Mouse (Mus musculus) embryonic facial prominence, embryonic 14.5 days (tissue): ENCODE results near the gene Clec12b. TPM values are rescaled to one million over a fixed set of nuclear protein-coding genes. Genes with fewer than 3 reads are reported as not detected.

Source experiments
- ATAC-seq: fragments of 200-750 bp; cut with Nextera tagmentation; 2 replicates; pipeline ENCODE4 v1.8.0; 2017; ENCODE audit warnings: low read depth, moderate number of reproducible peaks, moderate TSS enrichment
- DNase-seq: peaks from one replicate; pipeline ENCODE4 v3.0.0-alpha.2; 2015; ENCODE audit warnings: low spot score
- H3K27ac ChIP-seq: fragments of 300-500 bp; sonication (generic); replicated peaks from 2 replicates; pipeline ENCODE4 v1.5.1; 2014; ENCODE audit warnings: low read depth, mild to moderate bottlenecking, low read length, moderate library complexity
- H3K27me3 ChIP-seq: fragments of 300-500 bp; sonication (generic); replicated peaks from 2 replicates; pipeline ENCODE4 v1.6.1; 2014; ENCODE audit warnings: low read length; ENCODE audit not compliant: control insufficient read depth, insufficient read depth
- H3K36me3 ChIP-seq: fragments of 300-500 bp; sonication (generic); 2 replicates; pipeline ENCODE4 v1.6.1; 2014; ENCODE audit warnings: low read length, mixed read lengths; ENCODE audit not compliant: control insufficient read depth, insufficient read depth
- H3K4me1 ChIP-seq: fragments of 300-500 bp; sonication (generic); 2 replicates; pipeline ENCODE4 v1.6.1; 2014; ENCODE audit warnings: antibody characterized with exemption, low read length; ENCODE audit not compliant: control insufficient read depth, insufficient read depth
- H3K4me2 ChIP-seq: fragments of 300-500 bp; sonication (generic); 2 replicates; pipeline ENCODE4 v1.6.1; 2014; ENCODE audit warnings: low read depth, mild to moderate bottlenecking, low read length, moderate library complexity, mixed read lengths
- H3K4me3 ChIP-seq: fragments of 300-500 bp; sonication (generic); 2 replicates; pipeline ENCODE4 v1.5.1; 2014; ENCODE audit warnings: low read depth, mild to moderate bottlenecking, low read length
- H3K9ac ChIP-seq: fragments of 300-500 bp; sonication (generic); 2 replicates; pipeline ENCODE4 v1.6.1; 2014; ENCODE audit warnings: low read depth, mild to moderate bottlenecking, low read length, moderate library complexity, mixed read lengths
- H3K9me3 ChIP-seq: fragments of 300-500 bp; sonication (generic); 2 replicates; pipeline ENCODE4 v1.6.1; 2016; ENCODE audit warnings: low read length; ENCODE audit not compliant: control insufficient read depth
- WGBS: fragments of 180-500 bp; shearing (Covaris S2); extraction: QIAGEN DNeasy Blood & Tissue Kit; methylation state at CpG from one replicate; pipeline ENCODE4 v1.1.7; 2014; 5-methylcytosine and 5-hydroxymethylcytosine counted together
- polyA plus RNA-seq: library from polyadenylated mRNA; unstranded; fragments of >200 nt; fragmentation: Nextera tagmentation; extraction: Ambion mirVana; gene quantifications from 2 replicates; pipeline ENCODE4 v1.2.1, GENCODE M21; 2014

The Clec12b gene
- polyA plus RNA-seq, 1 experiment from 2014 or later: 0.21 TPM

DNA sequence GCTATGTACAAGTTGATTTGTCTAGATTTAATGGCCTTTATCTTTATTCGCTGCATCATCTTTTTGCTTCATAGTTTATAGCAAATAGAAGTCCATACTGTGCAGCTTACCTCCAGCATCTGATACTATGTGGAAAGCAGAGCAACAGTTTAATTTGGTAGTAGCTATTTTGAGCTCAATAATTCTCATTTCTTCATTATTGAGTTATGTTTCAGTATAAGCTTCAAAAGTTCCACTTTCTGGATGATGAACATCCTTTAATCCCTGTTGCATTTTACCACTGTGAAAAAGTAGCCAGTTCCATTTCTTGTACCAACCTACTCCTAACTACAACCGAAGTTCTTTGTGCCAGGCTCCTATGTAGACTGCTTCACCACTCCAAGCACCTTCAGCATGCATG, 22.9 kb upstream of the Clec12b start, which contains the start of gene Clec9a:
Gene Clec9a (plus strand): TSS at position 301 of the 400 bp plus-strand sequence.
- no peak within 1 kb of the TSS for H3K4me3 ChIP-seq
- ATAC-seq (no peak), DNase-seq (no peak)
- no peak within 1 kb of the TSS; the same call in 1 of the 2 replicates for H3K27ac ChIP-seq
- no peaks in the 10 kb centered on the region for H3K36me3 ChIP-seq
- no peaks in the 10 kb centered on the region for H3K4me1 ChIP-seq
- H3K9me3 ChIP-seq: no peaks in the 10 kb centered on the region
- H3K27me3 ChIP-seq: no peaks in the 10 kb centered on the region
- no peak within 1 kb of the TSS for H3K4me2 ChIP-seq
- H3K9ac ChIP-seq: no peak within 1 kb of the TSS
- 82% methylated on average over 2 of the region's 2 CpGs for WGBS

DNA sequence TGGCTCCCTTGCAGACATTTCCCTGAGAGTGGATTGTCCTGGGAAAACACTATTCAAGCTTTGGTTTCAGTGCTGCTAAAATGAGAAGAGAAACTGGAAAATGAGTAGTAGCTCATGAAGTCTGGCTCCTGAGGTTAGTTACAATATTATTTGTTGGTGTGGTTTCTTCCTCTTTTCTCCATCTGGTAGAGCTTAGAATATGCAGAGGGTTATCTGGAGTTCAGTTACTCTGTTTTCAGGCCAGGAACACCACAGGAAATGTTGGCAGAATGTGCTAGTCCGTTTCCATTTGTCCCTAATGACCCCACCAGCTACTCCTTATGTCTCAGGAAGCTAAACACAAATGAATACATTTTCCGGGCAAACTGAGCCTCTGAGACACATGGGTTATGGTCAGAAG, 21.6 kb upstream of the Clec12b start:
- Histone ChIP-seq H3K9me3 (no peaks in the 10 kb centered on the region), H3K4me1 (no peaks in the 10 kb centered on the region), H3K9ac (no peak overlapping the region), H3K36me3 (no peaks in the 10 kb centered on the region), H3K27ac (no peak overlapping the region; the same call in 1 of the 2 replicates), H3K4me3 (no peak overlapping the region), H3K4me2 (no peak overlapping the region), H3K27me3 (no peaks in the 10 kb centered on the region)
- DNase-seq: peak; percentile 17
- 33% methylated on average over 2 of the region's 2 CpGs for whole genome bisulfite sequencing
- ATAC-seq: no peak

DNA sequence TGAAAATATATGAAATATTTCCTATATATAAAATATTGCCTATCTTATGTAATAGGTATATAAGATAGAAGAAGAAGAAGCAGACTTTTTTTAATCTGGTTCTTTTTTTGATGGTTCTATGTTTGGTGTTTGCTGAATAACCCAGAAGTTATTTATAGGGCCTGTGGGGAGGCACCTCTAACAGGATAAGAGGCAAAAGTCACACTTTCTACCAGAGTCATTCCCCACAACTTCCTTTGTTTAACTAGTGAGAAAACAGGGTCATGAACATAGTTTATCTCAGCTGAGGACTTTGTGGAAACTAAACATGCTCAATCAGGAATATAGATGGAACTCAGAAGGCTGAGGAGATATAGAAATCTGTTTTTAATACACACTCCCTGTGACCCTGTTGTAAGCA, 20.3 kb upstream of the Clec12b start:
- no peak for ATAC-seq
- Histone ChIP-seq H3K4me3 (no peak overlapping the region), H3K4me1 (no peaks in the 10 kb centered on the region), H3K9ac (no peak overlapping the region), H3K27ac (no peak overlapping the region), H3K27me3 (no peaks in the 10 kb centered on the region), H3K36me3 (no peaks in the 10 kb centered on the region), H3K9me3 (no peaks in the 10 kb centered on the region), H3K4me2 (no peak overlapping the region)
- no peak for DNase-seq

DNA sequence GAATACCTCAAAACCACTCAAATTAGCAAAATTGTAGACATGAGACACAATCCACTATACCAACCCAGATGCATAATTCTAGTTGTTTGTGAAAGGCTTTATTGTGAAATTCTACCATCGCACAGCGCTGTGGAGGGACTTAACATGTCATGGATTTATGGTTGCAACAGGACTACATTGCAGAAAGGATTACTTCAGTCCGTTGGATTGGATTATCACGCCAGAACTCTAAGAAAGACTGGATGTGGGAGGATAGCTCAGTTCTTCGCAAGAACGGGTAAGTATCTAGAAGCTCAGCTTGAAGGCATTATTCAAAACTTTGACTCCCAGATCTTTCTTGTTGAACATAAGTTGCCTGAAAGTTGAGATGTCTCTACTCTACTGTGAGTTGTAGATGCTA, 17.7 kb upstream of the Clec12b start:
- Histone ChIP-seq H3K4me2 (no peak overlapping the region), H3K27ac (no peak overlapping the region), H3K27me3 (no peaks in the 10 kb centered on the region), H3K36me3 (no peaks in the 10 kb centered on the region), H3K9ac (no peak overlapping the region), H3K4me1 (no peaks in the 10 kb centered on the region), H3K4me3 (no peak overlapping the region), H3K9me3 (no peaks in the 10 kb centered on the region)
- WGBS: 86% methylated on average over 6 of the region's 6 CpGs
- peak; percentile 12 for DNase-seq
- ATAC-seq: no peak

DNA sequence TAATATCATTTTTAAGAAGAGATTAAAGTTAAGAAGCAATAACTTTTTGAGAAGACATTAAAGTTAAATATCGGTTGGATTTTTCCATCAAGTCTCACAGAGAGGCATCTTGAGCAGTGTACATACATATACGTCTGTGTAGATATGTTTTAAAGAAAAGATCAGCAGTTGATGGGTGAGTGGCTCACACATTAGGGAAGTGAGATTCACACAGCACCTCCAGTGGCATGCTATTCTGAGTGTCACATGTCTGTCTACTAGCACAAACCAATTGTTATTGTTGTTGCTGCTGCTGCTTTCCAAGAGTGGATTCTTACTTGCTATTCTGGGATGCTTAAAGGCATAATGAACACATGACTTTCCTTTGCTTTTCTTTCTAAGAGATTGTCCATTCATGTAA, 16.7 kb upstream of the Clec12b start:
- Histone ChIP-seq H3K9ac (no peak overlapping the region), H3K4me3 (no peak overlapping the region), H3K9me3 (no peaks in the 10 kb centered on the region), H3K27me3 (no peaks in the 10 kb centered on the region), H3K4me2 (no peak overlapping the region), H3K4me1 (no peaks in the 10 kb centered on the region), H3K36me3 (no peaks in the 10 kb centered on the region), H3K27ac (no peak overlapping the region)
- no peak for ATAC-seq
- WGBS: 75% methylated on average over 2 of the region's 2 CpGs
- DNase-seq: no peak

DNA sequence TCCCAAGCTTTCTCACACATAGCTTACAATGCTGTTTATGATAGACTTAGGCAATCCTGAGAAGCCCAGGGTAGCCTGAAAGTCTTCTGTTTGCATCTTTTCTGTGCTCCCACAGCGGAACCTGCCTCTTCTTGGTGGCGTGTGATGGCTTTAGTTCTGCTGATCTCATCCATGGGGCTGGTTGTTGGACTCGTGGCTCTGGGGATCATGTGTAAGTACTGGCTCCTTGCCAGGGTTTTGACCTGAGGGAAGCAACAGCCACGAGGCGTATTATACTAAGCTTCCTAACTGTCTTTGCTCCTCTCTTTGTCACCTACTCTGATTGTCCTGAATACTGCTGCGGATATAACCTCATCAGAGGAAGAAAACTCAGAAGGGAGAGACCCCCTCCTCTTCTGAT, 14.3 kb upstream of the Clec12b start:
- 57% methylated on average over 6 of the region's 6 CpGs for WGBS
- no peak for ATAC-seq
- Histone ChIP-seq H3K4me3 (no peak overlapping the region), H3K9ac (no peak overlapping the region), H3K4me2 (no peak overlapping the region), H3K36me3 (no peaks in the 10 kb centered on the region), H3K27ac (no peak overlapping the region), H3K9me3 (no peaks in the 10 kb centered on the region), H3K27me3 (no peaks in the 10 kb centered on the region), H3K4me1 (no peaks in the 10 kb centered on the region)
- DNase-seq: peak; percentile 46

- Histone ChIP-seq H3K4me1 (no peaks in the 10 kb centered on the region), H3K9ac (no peak within 1 kb of the TSS), H3K4me2 (no peak within 1 kb of the TSS), H3K4me3 (no peak within 1 kb of the TSS), H3K36me3 (no peaks in the 10 kb centered on the region), H3K27me3 (no peaks in the 10 kb centered on the region), H3K27ac (no peak within 1 kb of the TSS), H3K9me3 (no peaks in the 10 kb centered on the region)
- no peak for DNase-seq
- no peak for ATAC-seq
- 79% methylated on average over 8 of the region's 8 CpGs for WGBS
These were observed 11.3 kb upstream of the Clec12b start, which contains the start of gene Clec1b for GRCm38 (mm10) chr6:129396997-129397396. Clec1b (plus strand) TSS chr6:129397297.

- WGBS: 64% methylated on average over 6 of the region's 6 CpGs
These were observed 8.1 kb upstream of the Clec12b start for GRCm38 (mm10) chr6:129393732-129394131.

GRCm38 (mm10) chr6:129393087-129393720, 7.5 kb upstream of the Clec12b start:
- Histone ChIP-seq H3K27ac (no peak overlapping the region), H3K4me1 (no peaks in the 10 kb centered on the region), H3K36me3 (no peaks in the 10 kb centered on the region), H3K27me3 (no peaks in the 10 kb centered on the region), H3K4me2 (no peak overlapping the region), H3K9ac (no peak overlapping the region), H3K9me3 (no peaks in the 10 kb centered on the region), H3K4me3 (no peak overlapping the region)
- DNase-seq (peak; percentile 9), ATAC-seq (no peak)
- 23% methylated on average over 2 of the region's 2 CpGs for WGBS

More at GRCm38 (mm10) chr6:129393732-129394131, 8.1 kb upstream of the Clec12b start:
- Histone ChIP-seq H3K27me3 (no peaks in the 10 kb centered on the region), H3K4me3 (no peak overlapping the region), H3K4me2 (no peak overlapping the region), H3K27ac (no peak overlapping the region), H3K36me3 (no peaks in the 10 kb centered on the region), H3K9me3 (no peaks in the 10 kb centered on the region), H3K9ac (no peak overlapping the region), H3K4me1 (no peaks in the 10 kb centered on the region)
- ATAC-seq (no peak), DNase-seq (no peak)
